In the genomic region with DNA sequence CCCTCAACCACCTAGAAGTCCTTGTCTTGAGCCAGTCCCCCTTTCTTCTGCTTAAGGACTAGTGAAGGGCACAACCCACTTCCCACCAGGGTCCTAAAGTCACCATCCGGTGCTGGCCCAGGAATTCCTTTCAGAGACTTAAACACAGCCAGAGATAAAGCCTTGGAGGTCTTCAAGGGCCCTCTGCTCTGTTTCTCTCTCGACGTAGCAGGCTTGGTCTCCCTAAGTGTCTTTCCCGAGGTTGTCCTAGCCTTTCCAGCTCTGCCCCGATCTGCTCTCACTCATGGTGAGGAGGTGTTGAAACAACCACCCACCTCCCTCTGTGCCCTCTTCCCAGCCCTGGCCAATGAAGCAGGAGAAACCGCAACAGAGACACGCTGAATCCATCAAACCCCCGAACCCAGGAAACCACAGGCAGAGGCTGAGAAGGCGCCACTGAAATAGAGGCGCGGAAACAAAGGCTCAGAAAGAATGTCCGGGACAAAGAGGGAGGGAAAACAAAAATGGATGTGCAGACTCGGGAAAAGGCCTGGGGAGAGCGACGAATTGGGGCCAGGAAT, we compare ENCODE assay signal across 8 mouse cellular contexts. TPM values are rescaled to one million over a fixed set of nuclear protein-coding genes. Genes with fewer than 3 reads are reported as not detected.
A peak's percentile ranks its signal among the peaks of the same experiment; 100 is the strongest.
DNase-seq lines count a peak whose midpoint lies in the region; ATAC-seq and TF ChIP-seq lines count a peak whose summit lies in the region.

No protein-coding gene starts in this region.

- TF ChIP-seq CTCF in left cerebral cortex, adult 2 months (IDR thresholded peaks at IDR 0.05): no peak

- peak overlapping the region; percentile 74 for H3K4me2 ChIP-seq in embryonic facial prominence, embryonic 14.5 days (ENCODE audit: low read depth, low read length)
- H3K4me2 ChIP-seq in hindbrain, embryonic 15.5 days: peak overlapping the region; percentile 86
- peak overlapping the region; percentile 67 for H3K4me2 ChIP-seq in midbrain, embryonic 15.5 days

- no peak for DNase-seq in left cerebral cortex, adult 2 months (ENCODE audit: extremely low spot score in 1 of 2, low spot score in 2 of 2)
- DNase-seq in left cerebral cortex, postnatal 10 days (ENCODE audit: extremely low spot score in 1 of 2, low spot score in 2 of 2): no peak
- DNase-seq in embryonic facial prominence, embryonic 14.5 days (ENCODE audit: low spot score): peak; percentile 66
- no peak for DNase-seq in cerebellum, postnatal 4 days (ENCODE audit: low spot score in 2 of 2)
- DNase-seq in frontal cortex, postnatal 36 days (ENCODE audit: low spot score in 2 of 2): no peak
- DNase-seq in testis, postnatal 14 days (ENCODE audit: low spot score): no peak

- H3K4me1 ChIP-seq in embryonic facial prominence, embryonic 14.5 days (ENCODE audit: control insufficient read depth, insufficient read depth, low read length): peaks cover 39% of the 10 kb centered on the region
- H3K4me1 ChIP-seq in hindbrain, embryonic 15.5 days (replicated peaks): peaks cover 35% of the 10 kb centered on the region
- peaks cover 34% of the 10 kb centered on the region for H3K4me1 ChIP-seq in midbrain, embryonic 15.5 days

- no peaks in the 10 kb centered on the region for H3K9me3 ChIP-seq in embryonic facial prominence, embryonic 14.5 days (ENCODE audit: control insufficient read depth, low read length)
- H3K9me3 ChIP-seq in hindbrain, embryonic 15.5 days: no peaks in the 10 kb centered on the region
- H3K9me3 ChIP-seq in midbrain, embryonic 15.5 days: no peaks in the 10 kb centered on the region

- peak overlapping the region; percentile 47 for H3K4me3 ChIP-seq in left cerebral cortex, adult 2 months
- peak overlapping the region; percentile 43 for H3K4me3 ChIP-seq in embryonic facial prominence, embryonic 14.5 days (ENCODE audit: low read depth, low read length)
- H3K4me3 ChIP-seq in hindbrain, embryonic 15.5 days: peak overlapping the region; percentile 45
- H3K4me3 ChIP-seq in midbrain, embryonic 15.5 days: peak overlapping the region; percentile 41

- intact Hi-C loops in left cerebral cortex, adult 2 months (cut with DNase I): no loop called here
- intact Hi-C loops in left cerebral cortex, postnatal 10 days (cut with DNase I): no loop called here

- H3K27ac ChIP-seq in left cerebral cortex, adult 2 months: peak overlapping the region; percentile 83
- peak overlapping the region; percentile 99 for H3K27ac ChIP-seq in embryonic facial prominence, embryonic 14.5 days (replicated peaks; ENCODE audit: low read depth, low read length)
- H3K27ac ChIP-seq in hindbrain, embryonic 15.5 days (replicated peaks): peak overlapping the region; percentile 92
- H3K27ac ChIP-seq in midbrain, embryonic 15.5 days: peak overlapping the region; percentile 85

- H3K27me3 ChIP-seq in embryonic facial prominence, embryonic 14.5 days (replicated peaks; ENCODE audit: control insufficient read depth, insufficient read depth, low read length): no peaks in the 10 kb centered on the region
- H3K27me3 ChIP-seq in hindbrain, embryonic 15.5 days: no peaks in the 10 kb centered on the region
- no peaks in the 10 kb centered on the region for H3K27me3 ChIP-seq in midbrain, embryonic 15.5 days (replicated peaks)

- H3K36me3 ChIP-seq in embryonic facial prominence, embryonic 14.5 days (ENCODE audit: control insufficient read depth, insufficient read depth, low read length): no peaks in the 10 kb centered on the region
- H3K36me3 ChIP-seq in hindbrain, embryonic 15.5 days: no peaks in the 10 kb centered on the region
- no peaks in the 10 kb centered on the region for H3K36me3 ChIP-seq in midbrain, embryonic 15.5 days (replicated peaks)

- H3K9ac ChIP-seq in embryonic facial prominence, embryonic 14.5 days (ENCODE audit: low read depth, low read length): peak overlapping the region; percentile 75
- H3K9ac ChIP-seq in hindbrain, embryonic 15.5 days: peak overlapping the region; percentile 53
- peak overlapping the region; percentile 48 for H3K9ac ChIP-seq in midbrain, embryonic 15.5 days

- 1% methylated on average over 15 of the region's 15 CpGs for WGBS in embryonic facial prominence, embryonic 14.5 days
- 2% methylated on average over 15 of the region's 15 CpGs for WGBS in hindbrain, embryonic 15.5 days
- 2% methylated on average over 15 of the region's 15 CpGs for WGBS in midbrain, embryonic 15.5 days

- peak; percentile 51 for ATAC-seq in embryonic facial prominence, embryonic 14.5 days (ENCODE audit: low read depth)
- peak; percentile 28; the same call in 1 of the 2 replicates for ATAC-seq in hindbrain, embryonic 15.5 days (ENCODE audit: low FRiP score, low read depth)
- ATAC-seq in midbrain, embryonic 15.5 days (replicated peaks): no peak; the same call in 1 of the 2 replicates

RNA-seq across cellular contexts. Expression of a gene that starts 8.8 kb away (rescaled TPM):
- 10 to 100 TPM; 26.8 to 36.1 TPM for total RNA-seq in left cerebral cortex, adult 2 months (2021)
- 10 to 100 TPM; 37.3 to 54.8 TPM for total RNA-seq in left cerebral cortex, postnatal 10 days (2021)
- polyA plus RNA-seq in embryonic facial prominence, embryonic 14.5 days (2014; fragmentation: Nextera tagmentation; extraction: Ambion mirVana): 404 and 407 TPM in 2 replicates
- polyA plus RNA-seq in hindbrain, embryonic 15.5 days (2015; fragmentation: Nextera tagmentation; extraction: Ambion mirVana): 208 TPM in 2 replicates
- polyA plus RNA-seq in midbrain, embryonic 15.5 days (2015; fragmentation: Nextera tagmentation; extraction: Ambion mirVana): 127 and 151 TPM in 2 replicates

RNA-seq across cellular contexts. Expression of a gene that starts 37.7 kb away (rescaled TPM):
- total RNA-seq in left cerebral cortex, adult 2 months (2021): 1 to 10 TPM in 1 of 2 experiments, under 1 TPM in 1; 0.36 to 1.3 TPM
- total RNA-seq in left cerebral cortex, postnatal 10 days (2021): 1 to 10 TPM in 1 of 2 experiments, under 1 TPM in 1; 0.97 to 1.9 TPM
- 7.9 and 10.1 TPM in 2 replicates for polyA plus RNA-seq in embryonic facial prominence, embryonic 14.5 days (2014; fragmentation: Nextera tagmentation; extraction: Ambion mirVana)
- 2.8 and 3.6 TPM in 2 replicates for polyA plus RNA-seq in hindbrain, embryonic 15.5 days (2015; fragmentation: Nextera tagmentation; extraction: Ambion mirVana)
- 2.2 and 2.3 TPM in 2 replicates for polyA plus RNA-seq in midbrain, embryonic 15.5 days (2015; fragmentation: Nextera tagmentation; extraction: Ambion mirVana)
